Mouse (Mus musculus) retina, postnatal 1 day (tissue): ENCODE measurements around the gene G530012D18Rik.
A peak's percentile ranks its signal among the peaks of the same experiment; 100 is the strongest.
"Not testable (repeated sequence)": the region's sequence is repeated elsewhere in the genome, so short reads cannot be mapped to it uniquely, and the experiment has no call there.

Experiments
- DNase-seq: peaks from one replicate; pipeline ENCODE4 v3.0.0-alpha.2; 2012

The G530012D18Rik gene

DNA sequence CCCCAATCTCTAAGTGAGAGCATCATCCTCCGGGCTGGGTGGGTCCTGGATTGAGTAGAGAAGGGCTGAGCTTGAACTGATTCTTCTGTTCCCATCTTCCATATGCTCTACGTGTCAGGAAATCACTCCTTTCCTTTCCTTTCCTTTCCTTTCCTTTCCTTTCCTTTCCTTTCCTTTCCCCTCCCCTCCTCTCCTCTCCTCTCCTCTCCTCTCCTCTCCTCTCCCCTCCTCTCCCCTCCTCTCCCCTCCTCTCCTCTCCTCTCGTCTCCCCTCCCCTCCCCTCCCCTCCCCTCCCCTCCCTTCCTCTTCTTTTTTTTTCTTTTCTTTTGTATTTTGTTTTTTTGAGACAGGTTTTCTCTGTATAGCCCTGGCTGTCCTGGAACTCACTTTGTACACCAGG lies at the start of gene G530012D18Rik:
TSS of gene G530012D18Rik (plus strand) at position 301 of the 400 bp plus-strand sequence.
- DNase-seq: not testable (repeated sequence)

DNA sequence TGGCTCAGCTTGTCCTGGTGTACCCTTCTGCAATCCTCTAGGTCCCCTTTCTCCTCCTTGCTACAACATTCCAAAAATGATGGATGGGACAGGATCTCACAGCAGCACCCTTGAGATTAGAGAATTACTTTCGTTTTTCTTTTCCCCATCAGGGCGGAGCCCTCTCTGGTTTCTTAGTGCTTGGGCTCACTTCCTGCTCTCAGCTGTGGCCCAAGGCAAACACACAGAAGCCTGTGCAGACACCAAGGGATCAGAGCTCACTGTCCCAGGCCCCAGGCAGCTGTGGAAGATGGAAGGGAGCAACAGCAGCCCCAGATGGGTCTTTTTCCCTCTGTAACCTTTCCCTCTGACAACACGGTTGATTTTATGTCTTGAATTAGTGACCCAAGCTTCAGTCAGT lies 49.1 kb upstream of the G530012D18Rik start:
- not testable (repeated sequence) for DNase-seq

DNA sequence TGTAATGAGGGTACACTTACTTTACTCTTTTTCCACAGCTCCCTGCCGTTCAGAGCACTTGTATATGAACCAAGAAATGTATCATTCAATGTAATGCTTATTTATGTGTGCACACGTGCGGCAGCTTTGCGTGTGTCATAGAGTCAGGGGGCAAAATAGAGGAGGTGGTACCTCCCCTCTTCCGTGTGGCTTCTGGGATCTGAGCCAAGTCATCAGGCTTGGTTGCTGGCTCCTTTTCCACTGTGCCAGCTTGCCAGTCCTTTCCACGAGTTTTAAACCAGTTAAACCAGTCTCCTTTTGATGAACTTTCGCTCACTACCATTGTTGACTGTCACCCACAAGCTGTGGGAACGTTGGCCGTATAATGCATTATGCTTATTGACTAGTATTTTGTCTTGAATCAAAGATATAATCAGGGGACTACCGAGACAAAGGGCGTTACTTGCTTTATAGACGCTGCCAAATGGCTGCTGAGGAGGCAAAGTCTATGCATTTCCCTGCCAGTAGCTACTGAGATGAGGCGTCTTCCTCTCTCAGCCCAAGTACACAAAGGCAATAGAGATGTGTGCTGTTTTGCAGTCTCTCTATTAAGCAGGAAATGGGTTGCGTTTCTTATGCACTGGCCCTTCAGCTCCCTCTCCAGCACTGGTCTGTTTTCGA lies 46.9 kb upstream of the G530012D18Rik start:
- DNase-seq: not testable (repeated sequence)

DNA sequence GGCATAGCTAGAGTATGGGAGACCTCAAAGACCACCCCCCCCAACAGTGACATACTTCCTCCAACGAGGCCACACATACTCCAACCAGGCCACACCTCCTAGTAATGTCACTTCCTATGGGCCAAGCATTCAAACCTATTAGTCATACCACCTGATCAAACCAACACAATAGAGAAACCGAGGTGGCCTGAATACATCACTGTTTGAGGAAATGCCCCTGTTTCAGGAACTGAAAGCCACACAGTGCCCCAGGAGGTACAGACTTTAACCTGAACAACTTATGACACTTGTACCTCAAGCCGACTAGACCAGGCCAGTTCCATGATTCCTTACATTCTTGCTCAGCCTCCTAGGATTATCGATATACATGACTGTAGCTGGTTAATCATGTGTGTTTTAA lies 31.7 kb upstream of the G530012D18Rik start:
- not testable (repeated sequence) for DNase-seq

GRCm38 (mm10) chr1:85546442-85546841 lies 29.0 kb upstream of the G530012D18Rik start:
- DNase-seq: not testable (repeated sequence)

- not testable (repeated sequence) for DNase-seq
Observed at GRCm38 (mm10) chr1:85555261-85555660, 20.2 kb upstream of the G530012D18Rik start.

DNA sequence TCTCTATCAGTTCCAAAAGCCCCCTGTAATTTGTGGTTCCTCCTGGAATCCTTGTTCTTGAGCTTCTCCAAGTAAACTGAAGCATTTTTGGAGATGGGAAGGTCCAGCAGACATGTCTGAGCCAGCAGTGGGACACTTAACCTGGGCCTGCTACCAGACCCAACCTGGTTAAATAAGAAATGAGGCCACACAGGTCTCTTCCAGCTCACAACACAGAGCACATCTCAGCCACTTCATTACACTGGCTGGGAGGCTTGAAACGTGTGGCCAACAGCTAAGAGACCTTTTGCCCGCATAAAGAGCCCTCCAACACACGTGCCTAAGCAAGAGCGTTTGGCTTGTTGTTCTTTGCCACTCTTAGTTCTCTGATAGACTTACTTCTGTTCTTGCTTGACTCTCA lies 1.9 kb upstream of the G530012D18Rik start:
- DNase-seq: not testable (repeated sequence)

GRCm38 (mm10) chr1:85578372-85579010 lies 3.0 kb downstream of the G530012D18Rik start:
- DNase-seq: not testable (repeated sequence)

- DNase-seq: not testable (repeated sequence)
Observed at GRCm38 (mm10) chr1:85579199-85580147, 4.0 kb downstream of the G530012D18Rik start.

GRCm38 (mm10) chr1:85580148-85580534 lies 4.7 kb downstream of the G530012D18Rik start:
- DNase-seq: not testable (repeated sequence)

DNA sequence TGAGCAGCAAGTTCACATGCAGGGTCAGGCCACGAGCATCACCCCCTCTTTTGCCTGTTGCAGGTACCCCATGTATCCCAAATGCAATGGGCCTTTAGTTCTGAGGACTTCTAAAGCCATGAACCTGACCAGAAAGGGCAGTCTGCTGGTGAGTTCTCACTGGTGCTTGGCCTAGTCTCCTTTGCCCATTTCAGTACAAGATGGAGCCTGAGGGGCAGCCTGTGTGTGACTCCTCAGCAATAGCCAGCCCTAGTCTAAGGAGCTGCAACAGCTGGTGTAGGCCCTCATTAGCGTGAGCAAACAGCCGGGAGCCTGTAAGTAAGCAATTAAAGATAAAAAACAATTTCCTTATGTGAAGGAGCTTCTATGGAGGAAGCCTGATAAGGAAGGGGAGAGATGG lies 5.1 kb downstream of the G530012D18Rik start:
- not testable (repeated sequence) for DNase-seq

DNA sequence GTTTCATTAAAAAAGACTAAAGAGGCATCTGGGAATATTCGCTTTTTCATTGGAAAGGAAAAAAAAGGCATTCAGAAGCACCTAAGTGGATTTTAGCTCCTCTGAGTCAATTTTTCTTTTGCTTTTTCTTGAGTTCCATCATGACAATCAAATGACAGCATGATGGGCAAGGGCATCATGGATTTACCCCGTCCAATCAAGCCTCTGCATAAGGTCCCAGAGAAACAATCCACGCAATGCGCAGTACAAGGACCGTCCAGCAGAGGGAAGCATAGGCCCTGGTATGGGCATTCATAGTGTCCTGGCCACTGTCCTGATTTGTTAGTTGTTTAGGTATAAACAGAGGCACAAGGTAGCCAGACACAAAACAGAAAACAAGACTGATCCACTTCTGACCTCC lies 6.0 kb downstream of the G530012D18Rik start:
- DNase-seq: peak; percentile 4

- DNase-seq: not testable (repeated sequence)
Observed at GRCm38 (mm10) chr1:85588697-85589096, 13.2 kb downstream of the G530012D18Rik start.

GRCm38 (mm10) chr1:85592526-85592925 lies 17.1 kb downstream of the G530012D18Rik start:
- not testable (repeated sequence) for DNase-seq

GRCm38 (mm10) chr1:85598271-85599012 lies 23.0 kb downstream of the G530012D18Rik start, which contains the start of gene Sp110:
TSS of gene Sp110 (minus strand) at chr1:85598817.
- not testable (repeated sequence) for DNase-seq

- not testable (repeated sequence) for DNase-seq
Observed at GRCm38 (mm10) chr1:85600078-85600477, 24.6 kb downstream of the G530012D18Rik start, which contains the start of gene Sp140. TSS of gene Sp140 (plus strand) at chr1:85600378.

DNA sequence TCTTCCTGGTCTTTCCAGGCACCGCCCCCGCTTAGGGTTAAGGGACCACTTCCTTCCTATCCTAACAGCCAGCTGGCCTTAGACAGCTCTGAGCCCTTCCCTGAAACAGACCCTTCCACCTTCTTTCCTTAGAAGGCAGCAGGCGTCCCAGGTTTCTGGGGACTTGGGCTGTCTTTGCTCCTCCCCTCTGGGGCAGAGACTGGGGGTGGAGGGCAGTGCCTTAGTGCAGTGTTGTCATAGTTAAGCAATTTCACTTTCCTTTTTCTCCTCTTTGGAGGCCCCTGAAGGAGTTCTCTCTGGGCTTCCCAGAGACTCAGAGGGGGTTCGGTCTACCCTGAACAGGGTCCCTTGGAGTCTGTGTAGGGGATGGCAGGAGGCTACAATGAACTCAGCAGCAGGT lies 25.3 kb downstream of the G530012D18Rik start:
- DNase-seq: not testable (repeated sequence)

- DNase-seq: not testable (repeated sequence)
Observed at GRCm38 (mm10) chr1:85604341-85604740, 28.9 kb downstream of the G530012D18Rik start.

GRCm38 (mm10) chr1:85608361-85608760 lies 32.9 kb downstream of the G530012D18Rik start:
- not testable (repeated sequence) for DNase-seq

DNA sequence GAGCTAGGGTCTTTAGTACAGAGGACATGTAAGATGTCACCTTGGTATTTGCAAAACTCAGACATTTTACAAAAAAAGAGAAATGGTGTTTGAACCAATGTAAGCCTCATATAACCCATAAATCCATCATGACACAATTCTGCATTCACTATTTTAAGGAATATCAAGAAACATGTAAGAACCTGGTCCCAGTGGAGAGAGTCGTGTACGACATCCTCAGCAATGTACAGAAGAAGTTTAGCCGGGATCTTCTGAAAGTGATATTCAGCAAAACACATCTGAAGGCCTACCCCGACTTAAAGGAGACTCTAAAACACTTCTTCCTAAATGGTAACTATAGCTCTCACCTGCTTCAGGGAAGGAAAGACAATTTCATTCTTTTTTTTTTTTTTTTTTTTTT lies 35.1 kb downstream of the G530012D18Rik start:
- not testable (repeated sequence) for DNase-seq

DNA sequence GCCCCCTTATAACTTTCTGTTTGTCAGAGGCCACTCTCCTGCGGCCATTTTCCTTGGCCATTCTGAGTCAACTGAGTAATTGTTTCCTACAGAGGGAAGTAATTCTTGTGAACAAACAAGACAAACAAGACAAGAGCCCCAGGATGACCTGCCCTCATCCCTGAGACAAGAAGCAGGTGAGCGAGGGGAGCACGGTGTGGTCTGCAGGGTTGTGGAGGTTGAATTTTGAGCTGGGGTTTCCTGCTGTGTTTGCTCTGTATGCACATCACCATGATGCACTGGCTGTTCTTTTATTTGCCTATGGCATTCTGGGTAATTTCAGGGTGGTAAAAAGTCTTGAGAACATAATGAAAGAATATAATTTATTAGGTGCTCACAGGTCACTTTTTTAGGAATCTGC lies 39.6 kb downstream of the G530012D18Rik start:
- DNase-seq: not testable (repeated sequence)

DNA sequence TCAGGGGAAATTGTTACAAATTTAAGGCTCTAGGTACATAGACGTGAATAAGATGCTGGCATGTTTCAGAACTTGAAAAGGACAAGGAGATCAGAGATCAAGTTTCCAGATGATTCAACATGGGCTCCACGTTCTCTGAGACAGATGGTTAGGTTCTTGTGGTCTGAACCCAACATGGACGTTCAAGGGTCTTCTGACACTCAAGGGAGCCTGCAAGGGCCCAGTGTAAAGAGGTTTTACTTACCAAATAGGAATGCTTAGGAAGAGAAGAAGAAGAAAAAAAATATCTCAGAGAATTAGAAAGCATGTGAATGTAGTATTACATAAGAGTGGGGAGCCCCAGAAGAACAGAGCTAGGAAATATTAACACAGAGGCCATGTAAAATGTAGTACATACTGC lies 40.3 kb downstream of the G530012D18Rik start:
- DNase-seq: not testable (repeated sequence)
